Mouse (Mus musculus) heart, postnatal 0 days (tissue): ENCODE measurements around the gene Amer2.

Source experiments
- CTCF ChIP-seq: IDR thresholded peaks from 2 replicates; pipeline ENCODE4 v1.5.1; 2016; ENCODE audit warnings: antibody characterized with exemption, control low read depth, low read depth
- EP300 ChIP-seq: IDR thresholded peaks from 2 replicates; pipeline ENCODE4 v1.6.1; 2016; ENCODE audit warnings: antibody characterized with exemption, low read depth

DNA sequence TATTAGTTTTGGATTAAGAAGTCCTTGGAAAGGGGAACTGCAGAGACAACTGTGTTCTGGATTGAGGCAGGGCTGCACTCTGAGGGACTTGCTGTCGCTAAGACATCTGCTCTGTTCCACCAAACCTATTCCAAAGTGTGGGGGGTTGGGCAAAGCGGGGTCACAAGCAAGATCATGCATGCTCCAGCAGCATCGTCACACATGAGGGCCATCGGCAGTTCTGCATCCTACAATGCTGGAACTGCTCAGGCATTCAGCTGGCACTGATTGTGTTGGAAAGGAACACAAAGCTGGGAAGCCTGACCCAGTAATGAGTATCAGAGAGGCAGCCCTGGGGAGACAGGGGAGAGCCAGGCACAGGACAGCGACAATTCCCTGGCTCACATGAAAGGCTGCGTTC lies 56.5 kb downstream of the Amer2 start:
- no peak for TF ChIP-seq CTCF
- TF ChIP-seq EP300 = no peak
